Mouse (Mus musculus): ENCODE data around the gene Gm3476.
"Not testable (repeated sequence)": the region's sequence is repeated elsewhere in the genome, so short reads cannot be mapped to it uniquely, and the experiment has no call there.

The Gm3476 gene

DNA sequence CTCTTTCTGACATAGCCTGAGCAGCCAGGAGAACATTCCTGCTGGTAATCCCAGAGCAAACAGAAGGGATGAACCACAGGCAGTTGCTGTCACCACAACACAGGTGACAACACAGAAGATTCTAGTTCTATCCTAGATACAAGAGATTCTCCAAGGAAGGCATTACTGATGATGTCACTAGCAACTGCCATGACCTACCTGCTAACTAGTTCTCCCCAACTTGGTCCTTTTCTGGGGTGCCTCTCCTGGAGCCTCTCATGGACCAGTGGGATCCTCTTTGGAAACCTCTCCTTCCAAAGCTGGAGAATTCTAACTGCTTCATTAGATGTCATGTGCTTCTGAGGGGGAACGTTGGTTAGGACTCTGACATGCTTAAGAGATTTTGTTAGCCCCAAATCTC, at the start of gene Gm3476:
Gm3476 (minus strand) TSS at position 101 of the 400 bp plus-strand sequence.
- DNase-seq (ENCODE audit: low read depth, low spot score), result not testable (repeated sequence)

DNA sequence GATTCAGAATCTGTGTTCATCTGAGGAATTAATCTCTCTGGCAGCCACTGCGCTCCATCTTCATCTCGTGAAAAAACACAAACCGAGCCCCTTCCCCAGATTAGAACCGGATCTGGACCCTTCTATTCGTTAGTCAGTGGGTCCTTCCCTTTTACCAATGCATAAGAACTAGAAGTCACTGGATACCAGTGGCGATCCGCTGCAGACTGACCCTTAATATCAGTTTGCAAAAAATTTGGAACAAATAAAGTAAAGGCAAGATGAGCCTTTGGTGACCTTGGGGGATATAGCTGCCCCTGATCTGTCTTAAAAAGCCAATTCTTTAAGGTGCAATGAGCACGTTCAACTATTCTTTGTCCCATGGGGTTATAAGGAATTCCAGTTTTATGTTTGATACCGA, 37.9 kb upstream of the Gm3476 start:
- DNase-seq (ENCODE audit: low read depth, low spot score), result not testable (repeated sequence)

DNA sequence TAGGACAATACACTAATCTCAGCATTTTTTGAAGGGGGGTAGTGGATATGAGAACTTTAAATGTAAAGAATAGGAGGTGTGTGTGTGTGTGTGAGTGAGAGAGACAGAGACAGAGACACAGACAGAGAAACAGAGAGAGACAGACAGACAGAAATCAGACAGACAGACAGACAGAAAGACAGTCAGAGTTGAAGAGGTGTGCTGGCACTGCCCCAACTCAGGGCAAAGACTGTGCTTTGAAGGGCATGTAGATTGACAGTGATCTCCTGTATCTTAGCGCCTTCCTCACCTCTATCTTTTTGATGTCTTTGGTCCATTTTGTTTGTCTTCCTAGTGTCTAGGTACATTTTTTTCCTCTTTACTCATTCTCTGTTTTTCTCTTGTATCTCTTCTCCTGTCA, 35.5 kb upstream of the Gm3476 start:
- not testable (repeated sequence) for DNase-seq (ENCODE audit: low read depth, low spot score)

DNA sequence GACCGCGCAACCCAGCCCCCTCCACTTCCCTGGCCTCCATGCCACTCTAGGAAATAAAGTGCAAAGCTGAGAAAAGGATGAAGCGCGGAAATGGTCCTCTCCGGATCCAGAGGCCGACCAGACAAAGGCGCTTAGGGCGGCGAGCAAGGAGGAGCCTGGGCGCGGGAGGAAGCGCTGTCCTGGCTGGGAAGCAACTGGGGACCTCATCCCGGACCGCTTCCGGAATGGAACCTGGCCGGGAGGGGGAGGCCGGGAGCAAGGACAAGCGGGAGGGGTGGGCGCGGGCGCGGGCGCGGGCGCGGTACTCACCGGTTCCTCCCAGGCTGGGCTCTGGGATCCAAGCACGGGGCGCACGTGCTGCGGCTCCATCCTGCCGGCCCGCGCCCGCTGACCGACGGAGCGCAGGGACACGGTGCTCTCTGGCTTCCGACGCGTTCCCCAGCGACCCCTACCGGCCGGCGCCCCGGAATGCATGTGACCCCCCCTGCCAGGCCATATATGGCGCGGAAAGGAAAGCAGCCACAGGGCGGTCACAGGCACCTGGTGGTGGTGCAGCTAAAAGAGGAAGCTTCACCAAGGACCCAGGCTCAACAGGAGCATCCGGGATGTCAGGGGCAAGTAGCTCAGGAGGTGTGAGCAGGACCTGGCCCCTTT, 17.2 kb downstream of the Gm3476 start, which contains the start of gene Gm3468:
Gm3468 (minus strand) TSS at position 394 of the 654 bp plus-strand sequence.
- DNase-seq (ENCODE audit: low read depth, low spot score), result peak; percentile 68

- peak; percentile 12 for DNase-seq (ENCODE audit: low read depth, low spot score)
Measured at GRCm38 (mm10) chr14:6107500-6107899, 18.1 kb downstream of the Gm3476 start.

- not testable (repeated sequence) for DNase-seq (ENCODE audit: low read depth, low spot score)
Measured at GRCm38 (mm10) chr14:6093842-6094241, 31.8 kb downstream of the Gm3476 start, which contains the start of gene Gm8206. Gene Gm8206, minus strand, starts transcription at chr14:6093942.

GRCm38 (mm10) chr14:6058167-6058566, 67.4 kb downstream of the Gm3476 start, which contains the start of gene Gm6337:
Gene Gm6337, minus strand, starts transcription at chr14:6058267.
- DNase-seq (ENCODE audit: low read depth, low spot score), result not testable (repeated sequence)
